Mouse (Mus musculus): ENCODE results near the gene Prr3. TPM values are rescaled to one million over a fixed set of nuclear protein-coding genes. Genes with fewer than 3 reads are reported as not detected.
A peak's percentile ranks its signal among the peaks of the same experiment; 100 is the strongest.
"Not testable (repeated sequence)": the region's sequence is repeated elsewhere in the genome, so short reads cannot be mapped to it uniquely, and the experiment has no call there.

The Prr3 gene
- total RNA-seq, 2 experiments from 2014 or later: 57.4 to 57.6 TPM

DNA sequence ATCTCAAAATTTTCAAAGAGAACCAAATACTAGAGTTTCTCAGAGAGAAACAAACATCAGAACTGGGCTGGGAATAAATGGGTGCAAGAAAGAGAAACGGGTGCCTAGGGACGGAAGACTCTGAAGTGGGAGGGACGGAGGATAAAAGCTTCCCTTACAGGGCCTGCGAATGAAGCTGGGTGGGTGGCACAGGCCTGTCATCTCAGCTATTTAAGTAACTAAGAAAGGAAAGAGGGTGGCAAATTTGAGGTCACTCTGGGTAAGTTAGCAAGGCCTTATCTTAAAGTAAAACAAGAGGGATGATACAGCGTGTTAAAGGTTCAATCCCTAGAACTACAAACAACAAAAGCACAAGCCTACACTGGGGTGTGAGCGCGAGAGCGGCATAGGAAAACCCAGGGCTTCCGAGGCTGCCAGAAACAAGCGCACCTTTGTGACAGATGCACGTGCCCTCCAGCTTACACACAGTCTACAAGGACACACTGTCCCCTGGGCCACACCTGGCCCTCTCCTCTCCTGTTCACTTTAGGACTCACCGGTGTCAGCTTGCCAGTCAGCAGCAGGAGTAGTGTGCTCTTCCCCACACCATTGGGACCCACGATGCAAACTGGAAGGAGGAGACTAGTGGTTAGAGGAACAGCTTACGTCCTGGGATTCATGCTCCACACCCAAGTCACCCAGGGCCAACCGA lies 21.4 kb downstream of the Prr3 start:
- no peak for DNase-seq (ENCODE audit: low spot score in 2 of 2)
- intact Hi-C loops (cut with DNase I): loop anchor here (5.0 kb wide), 1 partner anchor 36 kb away; no protein-coding TSS in a partner anchor

DNA sequence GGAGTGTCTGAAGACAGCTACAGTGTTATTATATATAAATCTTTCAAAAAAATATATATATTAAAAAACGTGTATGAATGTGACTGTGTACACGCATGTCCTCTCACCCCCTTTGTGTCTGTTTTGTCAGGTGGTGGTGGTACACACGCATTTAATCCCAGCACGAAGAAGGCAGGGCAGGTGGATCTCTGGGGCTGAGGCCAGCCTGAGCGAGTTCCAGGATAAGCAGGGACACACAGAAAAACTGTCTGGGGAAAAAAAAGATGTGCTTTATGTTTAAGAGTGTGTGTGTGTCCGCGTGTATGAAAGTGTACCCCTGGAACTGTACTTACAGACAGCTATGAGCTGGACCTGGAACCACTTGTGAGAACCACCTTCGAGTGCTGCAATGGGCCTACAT lies 25.4 kb downstream of the Prr3 start:
- intact Hi-C loops (cut with DNase I): loop anchor here (5.0 kb wide), 1 partner anchor 32 kb away; no protein-coding TSS in a partner anchor
- DNase-seq (ENCODE audit: low spot score in 2 of 2): no peak

DNA sequence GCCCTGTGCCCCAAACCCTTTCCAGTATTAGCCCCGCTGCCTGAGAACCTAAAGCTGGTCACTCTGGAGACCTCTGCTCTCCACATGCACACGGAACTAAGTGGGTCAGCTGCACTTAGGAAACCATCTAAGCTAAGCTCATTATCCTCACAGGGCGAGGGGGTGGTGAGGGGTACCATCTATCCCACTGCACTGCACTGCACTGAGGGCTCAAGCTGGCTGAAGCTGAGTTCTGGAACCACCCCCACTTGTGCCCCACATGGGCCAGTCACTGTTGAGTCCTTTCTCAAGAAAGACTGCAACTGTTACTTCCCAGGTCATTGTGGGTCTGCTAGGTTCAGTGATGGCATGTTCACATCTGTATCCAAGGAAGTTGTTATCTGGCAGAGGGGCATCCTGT lies 27.5 kb downstream of the Prr3 start:
- DNase-seq (ENCODE audit: low spot score in 2 of 2); intact Hi-C loops (cut with DNase I): not testable (repeated sequence)

DNA sequence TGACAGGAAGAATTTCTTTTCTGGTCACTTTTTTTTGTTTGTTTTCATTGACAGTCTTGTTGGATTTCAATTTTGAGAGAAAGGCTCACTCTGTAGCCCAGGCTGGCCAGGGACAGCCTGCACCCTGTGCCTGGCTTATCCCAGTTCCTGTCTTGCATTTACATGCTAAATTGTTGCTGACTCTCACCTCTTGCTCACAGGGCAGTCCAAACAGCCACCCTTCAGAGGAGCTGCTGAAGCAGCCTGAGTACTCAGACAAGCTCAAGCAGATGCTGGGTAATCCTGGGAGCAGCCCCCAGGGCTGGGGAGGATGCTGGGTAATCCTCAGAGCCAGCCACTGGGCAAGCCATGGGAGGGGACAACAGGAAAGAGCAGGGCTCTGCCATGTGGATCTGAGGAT lies 29.1 kb downstream of the Prr3 start:
- DNase-seq (ENCODE audit: low spot score in 2 of 2); intact Hi-C loops (cut with DNase I): not testable (repeated sequence)

DNA sequence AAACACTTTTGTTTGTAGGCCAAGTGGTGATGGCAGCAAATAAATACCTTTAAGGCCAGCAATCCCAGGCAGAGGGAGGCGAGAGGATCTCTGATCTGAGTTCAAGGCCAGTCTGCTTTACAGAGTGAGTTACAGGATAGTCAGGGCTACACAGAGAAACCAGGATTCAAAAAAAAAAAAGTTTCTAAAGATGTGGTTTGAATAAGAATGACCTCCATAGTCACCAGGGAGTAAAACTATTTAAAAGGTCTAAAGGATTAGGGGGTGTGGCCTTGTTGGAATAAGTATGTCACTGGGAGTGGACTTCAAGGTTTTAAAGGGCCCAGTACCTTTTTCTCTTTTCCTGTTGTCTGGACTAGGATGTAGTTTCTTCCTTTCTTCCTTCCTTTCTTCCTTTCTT lies 40.1 kb downstream of the Prr3 start:
- intact Hi-C loops (cut with DNase I): loop anchor here (10.0 kb wide), 2 partner anchors 175 to 255 kb away; partner anchors contain the start of gene H2-T3
- DNase-seq (ENCODE audit: low spot score in 2 of 2): no peak

DNA sequence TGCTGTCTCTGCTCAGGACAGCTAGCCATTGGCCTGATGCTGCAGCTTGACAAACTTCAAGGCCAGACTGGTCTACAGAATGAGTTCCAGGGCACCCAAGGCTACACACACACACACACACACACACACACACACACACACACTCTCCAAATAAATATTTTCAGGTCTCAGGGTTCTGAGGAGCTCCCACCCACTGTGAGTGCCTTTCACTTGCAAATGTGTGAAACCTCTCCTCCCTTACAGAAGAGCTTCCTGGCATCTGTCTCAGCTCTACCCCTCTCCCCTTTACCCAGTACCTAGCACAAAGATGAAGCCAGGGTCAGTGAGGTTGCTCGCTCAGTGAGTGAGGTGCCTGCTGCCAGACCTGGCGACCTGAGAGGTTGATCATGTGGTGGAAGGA lies 40.9 kb downstream of the Prr3 start:
- no peak for DNase-seq (ENCODE audit: low spot score in 2 of 2)
- intact Hi-C loops (cut with DNase I): loop anchor here (10.0 kb wide), 2 partner anchors 176 to 256 kb away; partner anchors contain the start of gene H2-T3

DNA sequence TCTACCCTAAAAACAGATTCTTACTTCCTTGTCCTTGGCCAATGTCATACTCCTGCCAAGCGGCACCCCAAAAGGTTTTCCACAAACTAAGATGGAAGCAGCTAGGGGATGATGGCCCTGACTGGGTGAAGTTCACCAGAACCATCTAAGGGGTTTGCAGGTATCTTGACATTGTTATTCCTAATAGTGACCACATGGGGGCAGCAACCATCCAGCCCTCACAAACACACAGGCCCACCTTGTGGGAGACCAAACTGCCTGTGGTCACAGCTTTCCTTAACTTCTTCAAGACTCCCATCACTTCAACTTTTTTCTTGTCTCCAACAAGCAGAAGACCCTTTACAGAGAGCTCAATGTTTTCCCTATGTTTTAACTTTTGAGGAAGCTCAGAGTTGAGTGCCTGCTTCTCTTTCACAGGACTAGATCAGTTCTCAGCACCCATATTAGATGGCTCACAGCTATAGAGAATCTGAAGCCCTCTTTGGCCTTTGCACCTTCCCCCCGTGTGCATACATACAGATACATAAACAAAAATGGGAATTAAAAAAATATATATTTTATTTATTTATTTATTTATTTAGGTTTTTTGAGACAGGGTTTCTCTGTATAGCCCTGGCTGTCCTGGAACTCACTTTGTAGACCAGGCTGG lies 42.2 kb downstream of the Prr3 start:
- peak in 1 of 2 experiments; percentile 58 for DNase-seq (ENCODE audit: low spot score in 2 of 2)
- intact Hi-C loops (cut with DNase I): loop anchor here (2.0 to 10.0 kb wide), 3 partner anchors 55 to 257 kb away; partner anchors contain the start of gene H2-T3

DNA sequence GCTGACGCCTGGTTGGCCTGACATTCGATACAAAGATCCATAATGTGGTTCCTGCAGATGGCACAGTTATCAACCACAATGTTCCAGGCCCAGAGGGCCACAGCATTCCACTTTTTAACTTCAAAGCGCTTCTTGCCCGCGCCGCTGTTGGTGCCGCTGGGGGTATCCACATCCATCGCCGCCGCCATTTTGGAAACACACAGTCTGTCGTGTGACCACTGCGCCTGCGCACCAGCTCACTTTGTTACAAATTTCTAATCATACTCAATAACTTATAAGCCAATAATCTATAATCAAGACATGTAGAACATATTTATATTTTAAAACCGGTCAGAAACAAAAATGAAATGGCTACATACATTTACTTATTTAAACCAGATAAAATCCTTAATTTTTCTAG lies 44.3 kb downstream of the Prr3 start:
- intact Hi-C loops (cut with DNase I): loop anchor here (2.0 to 10.0 kb wide), 3 partner anchors 57 to 259 kb away; partner anchors contain the start of gene H2-T3
- DNase-seq (ENCODE audit: low spot score in 2 of 2): not testable (repeated sequence)

DNA sequence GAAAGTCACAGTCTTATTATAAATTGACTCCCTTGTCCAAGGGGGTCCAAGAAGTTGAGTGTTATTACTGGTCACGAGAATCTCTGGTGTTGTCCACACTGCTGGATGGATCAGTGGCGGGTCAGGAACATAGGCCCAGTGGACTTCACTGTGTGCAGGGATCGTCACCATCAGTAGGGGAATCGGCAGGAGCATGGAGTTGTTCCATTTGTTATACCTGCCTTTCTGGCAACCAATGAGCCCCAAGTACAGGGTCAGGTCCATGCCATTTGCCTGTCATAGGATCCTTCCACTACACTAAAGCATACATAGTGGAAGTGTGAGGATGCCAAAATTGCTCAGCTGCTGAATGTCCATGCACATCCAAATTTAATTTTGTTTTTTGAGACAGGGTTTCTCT lies 47.4 kb downstream of the Prr3 start:
- intact Hi-C loops (cut with DNase I): loop anchor here (10.0 kb wide), 2 partner anchors 182 to 262 kb away; partner anchors contain the start of gene H2-T3
- DNase-seq (ENCODE audit: low spot score in 2 of 2): no peak

DNA sequence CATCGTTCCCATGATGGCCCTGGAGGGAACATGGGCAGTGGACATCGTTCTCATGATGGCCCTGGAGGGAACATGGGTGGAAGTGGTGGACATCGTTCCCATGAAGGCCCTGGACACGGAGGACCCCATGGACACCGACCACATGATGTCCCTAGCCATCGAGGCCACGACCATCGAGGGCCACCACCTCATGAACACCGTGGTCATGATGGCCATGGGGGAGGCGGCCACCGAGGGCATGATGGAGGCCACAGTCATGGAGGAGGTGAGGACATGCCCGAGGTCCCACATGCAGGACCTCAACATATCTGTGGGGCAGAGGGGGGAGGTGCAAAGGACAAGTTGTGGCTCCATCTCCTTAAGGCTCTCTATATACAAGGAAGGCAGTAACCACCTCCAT lies 49.4 kb downstream of the Prr3 start:
- no peak for DNase-seq (ENCODE audit: low spot score in 2 of 2)
- intact Hi-C loops (cut with DNase I): loop anchor here (10.0 kb wide), 2 partner anchors 184 to 264 kb away; partner anchors contain the start of gene H2-T3

DNA sequence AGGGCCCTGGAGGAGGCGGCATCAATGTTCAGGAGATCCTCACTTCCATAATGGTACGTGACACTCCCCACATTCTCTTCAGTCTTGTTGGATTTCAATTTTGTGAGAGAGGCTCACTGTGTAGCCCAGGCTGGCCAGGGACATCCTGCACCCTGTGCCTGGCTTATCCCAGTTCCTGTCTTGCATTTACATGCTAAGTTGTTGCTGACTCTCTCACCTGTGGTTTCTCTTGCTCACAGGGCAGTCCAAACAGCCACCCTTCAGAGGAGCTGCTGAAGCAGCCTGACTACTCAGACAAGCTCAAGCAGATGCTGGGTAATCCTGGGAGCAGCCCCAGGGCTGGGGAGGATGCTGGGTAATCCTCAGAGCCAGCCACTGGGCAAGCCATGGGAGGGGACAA lies 50.5 kb downstream of the Prr3 start:
- intact Hi-C loops (cut with DNase I): loop anchor here (5.0 to 10.0 kb wide), 2 partner anchors 38 to 325 kb away; partner anchors contain the start of genes Abcf1 and Rpp21

DNA sequence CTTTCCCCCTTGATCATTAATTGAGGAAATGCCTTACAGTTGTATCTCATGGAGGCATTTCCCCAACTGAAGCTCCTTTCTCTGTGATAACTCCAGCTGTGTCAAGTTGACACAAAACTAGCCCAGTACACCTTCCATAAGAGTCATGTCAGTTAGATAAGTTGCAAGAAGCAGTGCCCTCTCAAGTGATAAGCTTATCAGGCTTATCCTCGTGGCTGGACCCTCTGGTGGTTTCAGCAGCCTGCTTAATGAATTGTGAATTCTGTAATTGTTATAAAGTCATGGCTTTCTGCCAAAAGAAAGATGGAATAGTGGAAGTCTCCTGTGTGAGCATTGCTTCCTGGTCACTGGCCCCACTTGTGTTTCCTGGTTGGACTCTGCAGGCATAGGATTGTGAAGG lies 52.6 kb downstream of the Prr3 start:
- DNase-seq (ENCODE audit: low spot score in 2 of 2): no peak
- intact Hi-C loops (cut with DNase I): loop anchor here (5.0 to 10.0 kb wide), 2 partner anchors 40 to 327 kb away; partner anchors contain the start of genes Abcf1 and Rpp21

More for the DNA sequence above, 50.5 kb downstream of the Prr3 start:
- DNase-seq (ENCODE audit: low spot score in 2 of 2): no peak

DNA sequence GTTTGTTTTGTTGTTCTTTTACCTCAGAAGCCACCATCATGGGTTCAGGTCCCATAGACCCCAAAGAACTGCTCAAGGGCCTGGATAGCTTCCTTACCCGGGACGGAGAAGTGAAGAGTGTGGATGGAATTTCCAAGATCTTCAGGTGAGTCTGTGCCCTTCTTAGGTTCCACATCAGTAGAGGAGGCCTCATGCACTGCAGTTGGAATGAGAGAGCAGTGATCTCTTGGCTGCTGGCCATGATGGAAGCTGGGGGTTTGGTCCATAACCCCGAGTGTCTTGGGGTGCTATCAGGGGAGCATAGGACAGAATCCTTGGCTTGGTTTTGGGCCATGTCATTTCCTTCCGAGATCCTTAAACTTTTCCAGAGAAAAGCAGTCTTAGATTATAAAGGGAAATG lies 56.8 kb downstream of the Prr3 start:
- DNase-seq (ENCODE audit: low spot score in 2 of 2): no peak
- intact Hi-C loops (cut with DNase I): loop anchor here (5.0 to 10.0 kb wide), 2 partner anchors 34 to 332 kb away; partner anchors contain the start of gene Rpp21

DNA sequence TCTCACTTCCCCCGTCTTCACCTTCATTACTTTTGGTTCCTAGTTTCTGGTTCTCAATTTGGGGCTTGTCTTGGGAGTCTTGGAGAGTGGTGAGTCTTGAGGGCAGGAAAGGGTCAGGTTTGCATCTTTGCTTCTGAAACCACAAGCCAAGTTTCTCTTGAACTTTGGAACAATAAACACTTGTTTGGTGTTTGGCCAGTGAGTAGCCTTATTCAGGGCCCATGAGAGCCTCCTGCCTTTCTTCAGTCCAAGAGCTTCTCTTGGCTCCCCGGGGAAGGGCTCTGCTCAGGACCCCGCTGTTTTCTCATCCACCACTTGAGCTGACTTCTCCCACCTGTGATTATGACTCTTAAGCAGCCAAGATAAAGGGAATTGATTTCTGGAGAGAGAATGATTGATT lies 57.5 kb downstream of the Prr3 start:
- DNase-seq (ENCODE audit: low spot score in 2 of 2): no peak
- intact Hi-C loops (cut with DNase I): loop anchor here (5.0 to 10.0 kb wide), 2 partner anchors 35 to 332 kb away; partner anchors contain the start of gene Rpp21

Small RNAs within 50 kb of the gene (microRNA-seq; reads per million reads assigned to microRNA genes)
- gene Mir877: 634 to 684 reads per million in 2 experiments

Other genes starting within 250 kb of the Prr3 start
- 1 to 10 TPM; 5.4 to 5.7 TPM for gene Ier3, start 158.6 kb downstream of the Prr3 start, total RNA-seq (2021)
- gene Flot1, start 157.0 kb downstream of the Prr3 start, total RNA-seq (2021): 100 to 1,000 TPM; 153 to 168 TPM
- 100 to 1,000 TPM; 771 to 797 TPM for gene Tubb5, start 141.9 kb downstream of the Prr3 start, total RNA-seq (2021)
- 10 to 100 TPM; 10.7 to 14.6 TPM for gene Mdc1, start 138.7 kb downstream of the Prr3 start, total RNA-seq (2021)
- gene Nrm, start 118.9 kb downstream of the Prr3 start, total RNA-seq (2021): 1 to 10 TPM; 5.1 TPM
- 10 to 100 TPM; 12.8 to 14.1 TPM for gene Ppp1r18, start 114.6 kb downstream of the Prr3 start, total RNA-seq (2021)
- 10 to 100 TPM; 30.1 to 32.1 TPM for gene Dhx16, start 100.4 kb downstream of the Prr3 start, total RNA-seq (2021)
- 10 to 100 TPM; 65.2 to 66.9 TPM for gene 2310061I04Rik, start 82.8 kb downstream of the Prr3 start, total RNA-seq (2021)
- gene Atat1, start 70.2 kb downstream of the Prr3 start, total RNA-seq (2021): 10 to 100 TPM; 64.6 to 69.9 TPM
- gene Mrps18b, start 63.8 kb downstream of the Prr3 start, total RNA-seq (2021): 10 to 100 TPM; 40.0 to 41.7 TPM
- gene Ppp1r10, start 63.8 kb downstream of the Prr3 start, total RNA-seq (2021): 10 to 100 TPM; 62.1 to 68.3 TPM
- 10 to 100 TPM; 77.1 to 77.8 TPM for gene Abcf1, start 10.5 kb downstream of the Prr3 start, total RNA-seq (2021)
- gene Gnl1, start 385 bp downstream of the Prr3 start, total RNA-seq (2021): 100 to 1,000 TPM; 146 to 148 TPM
- gene H2-T24, start 40.3 kb upstream of the Prr3 start, total RNA-seq (2021): 1 to 10 TPM; 1.0 to 1.1 TPM
- gene H2-T23, start 52.6 kb upstream of the Prr3 start, total RNA-seq (2021): 1 to 10 TPM; 3.8 to 4.6 TPM
- gene H2-T22, start 62.5 kb upstream of the Prr3 start, total RNA-seq (2021): 1 to 10 TPM; 4.3 to 6.7 TPM
- gene Gm6034, start 62.7 kb upstream of the Prr3 start, total RNA-seq (2021): not detected
- under 1 TPM; 0.55 to 0.57 TPM for gene Gm11127, start 78.1 kb upstream of the Prr3 start, total RNA-seq (2021)
- gene Gm19684, start 141.4 kb upstream of the Prr3 start, total RNA-seq (2021): not detected
- not detected for gene Gm7030, start 149.2 kb upstream of the Prr3 start, total RNA-seq (2021)
- gene Gm8909, start 188.3 kb upstream of the Prr3 start, total RNA-seq (2021): not detected
- gene H2-T3, start 210.1 kb upstream of the Prr3 start, total RNA-seq (2021): not detected